ENCODE assay signal across 23 mouse cellular contexts in genomic region chr7:108936591-108936990, GRCm38 (mm10). TPM values are rescaled to one million over a fixed set of nuclear protein-coding genes. Genes with fewer than 3 reads are reported as not detected.
"Had no signal": no experiment of that assay in that cellular context is flagged by ENCODE, and none has a peak within 500 bp of the region (broad histone marks: within the 10 kb centered on the region; RNA-seq: fewer than 3 reads in every experiment).

No protein-coding gene starts in this region.

- H3K9ac ChIP-seq: lung, embryonic 15.5 days; midbrain, embryonic 15.5 days; stomach, embryonic 15.5 days had no signal

- H3K9me3 ChIP-seq: lung, embryonic 15.5 days; midbrain, embryonic 15.5 days; stomach, embryonic 15.5 days had no signal

- H3K27ac ChIP-seq: kidney, postnatal 0 days; layer of hippocampus, adult 2 months; lung, embryonic 15.5 days; macrophage; midbrain, embryonic 15.5 days; stomach, embryonic 15.5 days had no signal

- H3K4me2 ChIP-seq: lung, embryonic 15.5 days; midbrain, embryonic 11.5 days; midbrain, embryonic 15.5 days had no signal

- ATAC-seq: midbrain, embryonic 15.5 days had no signal

- DNase-seq: kidney, adult 11 months; kidney, adult 9 months; kidney, postnatal 4 days; lung, postnatal 14 days; right cerebral cortex, postnatal 14 days; thymus, adult 2 months; thymus, postnatal 36 days had no signal

- H3K4me3 ChIP-seq: layer of hippocampus, adult 2 months; lung, embryonic 15.5 days; megakaryocyte, embryonic 14.5 days; midbrain, embryonic 15.5 days; stomach, embryonic 15.5 days had no signal

- H3K27me3 ChIP-seq: lung, embryonic 15.5 days; megakaryocyte, embryonic 14.5 days; midbrain, embryonic 15.5 days; stomach, embryonic 15.5 days had no signal

RNA-seq across cellular contexts. Expression of gene Nlrp10, which starts 6.6 kb away (rescaled TPM):
- polyA plus RNA-seq: kidney, postnatal 0 days; midbrain, embryonic 11.5 days; midbrain, embryonic 15.5 days; neural tube, embryonic 14.5 days had no signal

RNA-seq across cellular contexts. Expression of gene Tub, which starts 13.5 kb away (rescaled TPM):
- polyA plus RNA-seq: macrophage had no signal

RNA-seq across cellular contexts. Expression of gene Olfr519, which starts 42.4 kb away (rescaled TPM):
- total RNA-seq: layer of hippocampus, adult 2 months; layer of hippocampus, postnatal 10 days; left cerebral cortex, postnatal 36 days; monocyte, adult 5-6 weeks had no signal
- polyA plus RNA-seq: kidney, postnatal 0 days; limb, embryonic 14.5 days; liver, embryonic 16.5 days; lung, embryonic 15.5 days; macrophage; midbrain, embryonic 11.5 days; midbrain, embryonic 15.5 days; neural tube, embryonic 14.5 days; spleen, adult 2 months; stomach, embryonic 15.5 days; testis, adult 2 months; thymus, adult 2 months had no signal

RNA-seq across cellular contexts. Expression of gene Olfr518, which starts 51.8 kb away (rescaled TPM):
- total RNA-seq: layer of hippocampus, adult 2 months; layer of hippocampus, postnatal 10 days; left cerebral cortex, postnatal 36 days; monocyte, adult 5-6 weeks had no signal
- polyA plus RNA-seq: kidney, postnatal 0 days; limb, embryonic 14.5 days; liver, embryonic 16.5 days; lung, embryonic 15.5 days; macrophage; midbrain, embryonic 11.5 days; midbrain, embryonic 15.5 days; neural tube, embryonic 14.5 days; spleen, adult 2 months; stomach, embryonic 15.5 days; testis, adult 2 months; thymus, adult 2 months had no signal
